Mouse (Mus musculus): ENCODE data around the gene Proca1.

The Proca1 gene

DNA sequence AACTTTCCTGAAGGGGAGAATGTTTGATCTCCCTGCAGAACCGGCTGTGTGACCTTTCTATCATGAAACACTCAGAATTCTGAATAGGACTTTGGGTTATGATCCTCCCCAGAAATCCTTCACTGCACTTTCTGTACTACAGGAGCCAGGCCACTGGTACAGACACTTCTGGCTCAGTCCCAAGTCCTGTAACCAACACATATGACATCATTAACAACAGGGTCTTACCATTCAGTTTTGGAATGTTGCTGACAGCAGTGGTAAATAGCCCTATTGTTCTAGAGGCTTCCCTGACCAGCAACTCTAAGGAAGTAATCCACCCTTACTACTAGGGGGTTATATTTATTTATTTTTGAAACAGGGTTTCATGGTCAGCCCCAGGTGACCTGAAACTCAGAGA, at the start of gene Proca1:
Gene Proca1, plus strand, starts transcription at position 280 of the 400 bp plus-strand sequence.
- DNase-seq (ENCODE audit: low read depth, low spot score): no peak

DNA sequence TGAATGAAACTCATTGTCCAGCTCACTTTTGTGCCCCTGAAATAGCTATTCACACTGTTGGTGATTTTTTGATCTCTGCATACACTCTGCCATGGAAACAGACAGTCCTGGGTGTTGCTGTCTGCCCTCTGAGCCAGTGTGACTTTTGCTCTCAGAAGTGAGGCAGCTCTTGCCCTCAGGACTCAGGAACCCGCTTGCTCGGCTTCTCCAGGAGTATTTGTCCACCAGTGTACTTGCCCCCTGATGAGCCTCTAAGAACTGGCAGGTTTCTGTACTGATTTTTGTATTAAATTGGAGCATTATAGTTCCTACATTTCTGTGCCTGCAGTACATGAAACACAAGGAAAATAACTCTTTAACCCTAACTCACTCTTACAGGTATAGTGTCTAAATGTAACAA, 49.7 kb upstream of the Proca1 start:
- no peak for DNase-seq (ENCODE audit: low read depth, low spot score)

DNA sequence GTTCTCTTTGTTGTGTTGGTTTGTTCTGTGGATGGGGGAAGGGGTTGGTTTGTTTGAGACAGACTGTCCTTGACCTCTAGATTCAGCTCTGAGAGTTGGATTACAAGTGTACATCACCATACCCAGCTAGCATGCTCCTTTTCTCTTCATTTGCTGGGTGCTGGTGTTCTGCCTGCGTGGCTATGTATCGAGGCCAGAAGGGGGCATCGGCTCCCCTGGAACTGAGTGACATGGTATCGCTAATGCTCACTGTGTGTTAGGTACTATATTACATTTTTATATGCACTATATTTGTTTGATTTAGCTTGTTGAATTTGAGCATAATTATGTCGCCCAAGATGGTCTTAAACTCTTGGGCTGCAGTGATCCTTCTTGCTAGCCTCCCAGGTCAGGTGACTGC, 47.0 kb upstream of the Proca1 start:
- DNase-seq (ENCODE audit: low read depth, low spot score): no peak

DNA sequence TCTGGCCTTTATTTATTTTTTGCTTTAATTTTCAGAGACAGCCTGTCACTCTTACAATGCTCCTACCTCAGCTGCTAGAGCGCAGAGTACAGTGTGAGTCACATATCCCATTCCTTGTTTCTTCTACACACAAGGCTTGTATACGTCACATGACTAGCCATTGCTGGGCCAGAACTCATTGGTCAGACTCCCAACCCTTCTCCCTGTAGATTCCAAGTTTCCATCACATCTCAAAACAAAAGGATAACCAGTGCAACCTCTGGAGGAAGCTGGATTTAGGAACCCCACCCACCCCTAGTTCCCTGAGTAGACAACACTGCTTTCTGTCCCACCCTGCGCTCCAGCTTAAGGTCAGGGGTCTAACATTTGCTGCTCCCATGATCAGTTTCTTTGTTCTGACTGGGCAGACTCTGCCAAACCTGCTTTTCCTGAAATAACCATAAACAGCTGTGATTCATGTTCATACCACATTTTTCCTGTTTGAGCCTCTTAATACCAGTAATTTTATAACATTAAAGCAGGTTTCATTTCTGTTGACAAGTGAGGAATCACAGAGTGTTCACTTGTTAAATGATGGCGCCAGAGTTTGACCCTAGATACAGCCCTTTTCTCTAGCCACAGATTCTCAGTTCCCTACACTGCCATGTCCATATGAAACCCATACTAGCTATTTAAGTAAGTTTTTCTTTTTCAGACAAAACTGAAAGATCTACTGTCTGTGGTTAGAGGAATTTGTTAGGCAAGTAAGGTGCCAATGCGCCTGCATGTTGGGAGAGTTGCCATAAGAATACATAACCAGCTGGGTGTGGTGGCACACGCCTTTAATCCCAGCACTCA, 46.3 kb upstream of the Proca1 start:
- DNase-seq (ENCODE audit: low read depth, low spot score): no peak

DNA sequence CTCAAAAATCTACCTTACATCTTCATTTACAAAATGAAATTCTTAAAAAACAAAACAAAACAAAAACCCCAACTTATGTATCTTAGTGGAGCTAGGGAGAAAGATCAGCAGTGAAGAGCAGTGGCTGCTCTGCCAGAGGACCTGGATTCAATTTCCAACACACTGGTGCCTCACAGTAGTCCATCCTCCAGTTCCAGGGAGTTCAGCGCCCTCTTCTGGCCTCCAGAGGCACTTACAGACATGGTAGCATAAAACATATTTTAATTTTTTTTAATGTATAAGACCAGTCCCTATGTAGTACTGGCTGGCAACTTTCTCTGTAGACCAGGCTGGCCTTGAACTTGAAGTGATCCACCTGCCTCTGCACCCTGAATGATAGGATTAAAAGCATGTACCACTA, 42.0 kb upstream of the Proca1 start:
- DNase-seq (ENCODE audit: low read depth, low spot score): peak; percentile 58

DNA sequence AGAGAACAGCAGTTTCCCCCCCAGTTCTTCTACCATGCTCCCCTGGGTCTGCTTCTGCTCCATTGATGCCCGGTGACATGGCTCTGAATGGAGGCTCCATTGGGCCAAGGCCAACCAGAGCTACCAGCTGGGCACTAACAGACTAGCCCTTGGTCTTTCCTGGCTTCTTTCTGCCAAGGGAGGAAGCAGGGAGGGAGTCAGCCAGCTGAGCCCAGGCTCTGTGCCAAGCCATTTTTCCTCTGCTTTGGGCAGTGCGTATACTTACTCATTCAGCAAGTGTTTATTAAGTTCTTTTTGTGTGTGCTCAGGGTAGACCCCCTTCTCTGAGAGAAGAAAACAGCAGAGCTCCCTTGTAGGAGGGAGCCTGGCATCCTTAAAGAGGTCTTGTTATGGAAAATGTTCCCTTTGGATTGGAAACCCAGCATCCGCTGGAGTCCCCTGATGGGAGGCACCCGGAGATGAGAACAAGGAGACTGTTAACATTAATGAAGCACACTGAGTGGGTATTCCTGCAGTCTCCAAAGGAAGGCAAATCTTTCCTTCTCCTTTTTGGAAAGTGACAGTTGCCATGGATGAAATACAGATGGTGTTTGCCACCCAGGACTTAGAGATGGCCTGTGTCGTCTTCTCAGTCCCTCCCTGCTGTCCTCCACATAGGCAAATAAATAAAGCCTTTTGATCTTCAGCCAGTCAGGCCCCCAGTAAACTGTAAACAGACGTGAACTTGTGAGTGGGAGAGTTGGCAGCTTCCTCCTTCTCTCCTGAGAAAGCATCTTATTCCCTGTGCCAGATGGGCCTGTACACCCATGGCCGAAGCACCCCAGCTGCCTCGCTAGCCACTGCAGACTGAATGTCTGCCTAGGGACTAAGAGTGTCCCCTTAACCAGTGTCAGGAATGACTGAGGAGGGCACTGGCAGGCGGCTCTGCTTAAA, 40.6 kb upstream of the Proca1 start:
- DNase-seq (ENCODE audit: low read depth, low spot score): no peak

DNA sequence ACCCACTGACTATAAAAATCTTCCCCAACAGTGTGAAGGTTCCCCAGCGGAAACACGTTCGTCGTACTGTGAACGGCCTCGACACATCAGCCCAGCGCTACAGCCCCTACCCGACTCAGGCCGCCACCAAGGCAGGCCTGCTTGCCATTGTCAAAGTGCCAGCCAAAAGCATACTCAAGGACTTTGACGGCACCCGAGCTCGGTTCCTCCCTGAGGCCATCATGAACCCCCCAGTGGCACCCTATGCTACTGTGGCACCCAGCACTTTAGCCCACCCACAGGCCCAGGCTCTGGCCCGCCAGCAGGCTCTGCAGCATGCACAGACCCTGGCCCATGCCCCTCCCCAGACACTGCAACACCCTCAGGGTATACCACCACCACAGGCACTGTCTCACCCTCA, 39.4 kb upstream of the Proca1 start:
- DNase-seq (ENCODE audit: low read depth, low spot score): no peak

DNA sequence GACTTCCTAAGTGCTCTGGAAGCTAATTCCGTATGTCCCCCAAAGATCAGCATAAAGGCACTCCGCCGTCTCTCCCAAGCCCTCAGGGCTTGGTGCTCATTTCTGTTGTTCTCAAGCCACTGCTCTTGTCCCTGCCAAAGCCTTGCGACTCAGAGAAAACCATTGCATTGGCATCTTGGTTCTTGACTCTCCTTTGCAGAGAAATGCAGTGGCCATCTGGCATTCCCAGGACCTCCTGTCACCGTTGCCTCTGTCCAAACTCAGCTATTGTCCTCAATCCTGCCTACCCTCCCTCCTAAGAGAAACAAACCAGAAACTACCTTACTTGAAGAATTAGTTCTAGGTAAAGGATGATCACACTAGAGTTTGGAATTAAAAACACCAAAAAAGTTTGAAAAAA, 37.5 kb upstream of the Proca1 start:
- no peak for DNase-seq (ENCODE audit: low read depth, low spot score)

DNA sequence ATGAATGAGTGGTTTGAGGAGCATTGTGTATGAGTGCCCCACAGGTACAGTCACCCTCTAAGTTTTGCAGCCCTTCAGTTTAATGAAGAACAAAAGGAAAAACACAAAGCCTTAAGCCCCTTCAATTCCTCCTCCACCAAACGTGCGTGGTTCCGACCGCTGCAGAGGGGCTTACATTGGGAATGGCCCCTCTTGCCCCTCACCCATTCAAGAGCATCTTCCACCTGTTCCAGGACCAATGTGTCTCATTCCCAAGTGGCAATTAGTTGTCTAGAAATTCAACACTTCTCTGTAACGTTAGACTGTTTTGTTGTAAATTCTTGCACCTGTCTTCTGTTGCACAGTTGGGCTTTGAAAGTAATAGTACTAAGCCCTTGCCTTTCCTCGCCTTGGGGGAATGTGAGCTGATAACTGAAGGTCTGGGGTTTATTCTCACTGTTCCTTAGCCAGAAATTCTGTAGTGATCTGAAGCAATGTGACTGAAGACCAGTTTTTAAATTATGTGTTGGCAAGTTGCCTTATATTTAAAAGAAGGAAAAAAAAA, 37.0 kb upstream of the Proca1 start:
- no peak for DNase-seq (ENCODE audit: low read depth, low spot score)

DNA sequence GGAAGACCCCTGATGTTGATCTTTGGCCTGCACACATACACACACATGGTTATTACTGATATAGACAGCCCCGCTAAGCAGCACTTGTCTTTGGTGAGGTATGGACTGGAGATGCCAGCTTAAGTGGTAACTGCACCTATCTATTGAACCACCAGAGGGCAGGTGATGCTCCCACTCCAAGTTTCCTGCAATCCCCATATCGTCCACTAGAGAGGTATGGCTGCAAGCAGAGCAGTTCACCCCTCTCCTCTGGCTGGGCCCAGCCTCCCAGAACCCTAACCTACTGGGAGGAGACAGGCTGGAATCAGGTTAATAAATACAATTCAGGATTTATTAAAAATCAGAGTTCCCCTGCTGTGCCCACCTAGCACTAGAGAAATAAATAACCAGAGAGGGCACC, 34.1 kb upstream of the Proca1 start:
- peak; percentile 93 for DNase-seq (ENCODE audit: low read depth, low spot score)

DNA sequence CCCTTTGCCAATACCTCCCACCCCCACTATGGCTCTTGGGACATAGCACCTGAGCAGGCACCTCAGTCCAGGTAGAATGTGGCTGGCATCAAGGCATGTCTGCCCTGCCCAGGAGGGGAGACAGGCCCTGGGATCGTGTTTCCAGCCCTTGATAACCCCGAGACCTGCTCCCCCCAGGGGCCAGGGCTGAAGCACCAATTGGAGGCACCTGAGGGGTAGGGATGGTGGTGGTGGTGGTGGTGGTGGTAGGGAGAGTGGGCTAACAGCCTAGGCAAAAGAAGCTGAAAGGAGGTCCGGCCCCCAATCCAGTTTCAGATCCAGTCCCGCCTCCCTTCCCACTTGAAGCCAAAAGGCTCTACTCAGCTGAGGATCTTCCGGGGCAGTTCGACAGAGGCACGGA, 33.6 kb upstream of the Proca1 start:
- DNase-seq (ENCODE audit: low read depth, low spot score): no peak

DNA sequence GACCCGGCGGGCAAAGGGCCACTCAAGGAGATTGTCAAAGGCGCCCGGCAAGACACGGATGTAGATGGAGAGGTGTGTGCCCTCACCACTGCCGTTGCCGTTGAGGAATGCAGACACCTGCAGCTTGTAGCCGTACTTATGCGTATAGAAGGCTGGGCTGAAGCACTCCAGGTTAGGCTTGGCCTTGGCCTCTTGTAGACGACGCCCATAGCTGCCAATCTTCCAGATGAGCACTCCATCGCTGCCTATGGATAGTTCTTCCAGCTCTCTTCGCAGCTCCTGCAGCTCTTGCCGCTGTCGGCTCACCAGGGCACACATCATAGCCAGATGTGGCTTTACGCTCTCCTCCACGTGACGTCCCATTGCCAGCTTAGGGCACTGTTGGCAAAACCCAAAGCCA, 33.0 kb upstream of the Proca1 start:
- DNase-seq (ENCODE audit: low read depth, low spot score): no peak

DNA sequence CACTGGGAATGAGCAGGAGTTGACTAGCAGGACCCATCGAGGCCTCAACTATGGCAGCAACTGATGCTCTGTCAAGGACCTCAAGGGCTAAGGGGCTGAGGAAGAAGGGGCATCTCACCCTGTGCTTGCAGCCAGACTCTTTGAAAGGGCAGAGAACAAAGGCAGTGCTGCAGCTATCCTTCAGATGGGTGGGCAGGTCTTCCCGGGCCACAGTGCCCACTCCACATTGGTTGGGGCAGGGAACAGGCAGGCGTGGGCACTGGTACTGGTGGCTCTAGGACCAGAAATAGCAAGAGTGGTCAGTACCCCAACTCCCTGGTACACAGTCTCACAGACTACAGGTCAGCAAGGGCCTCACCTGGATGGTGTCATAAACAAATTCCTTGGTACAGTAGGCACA, 32.5 kb upstream of the Proca1 start:
- DNase-seq (ENCODE audit: low read depth, low spot score): no peak

DNA sequence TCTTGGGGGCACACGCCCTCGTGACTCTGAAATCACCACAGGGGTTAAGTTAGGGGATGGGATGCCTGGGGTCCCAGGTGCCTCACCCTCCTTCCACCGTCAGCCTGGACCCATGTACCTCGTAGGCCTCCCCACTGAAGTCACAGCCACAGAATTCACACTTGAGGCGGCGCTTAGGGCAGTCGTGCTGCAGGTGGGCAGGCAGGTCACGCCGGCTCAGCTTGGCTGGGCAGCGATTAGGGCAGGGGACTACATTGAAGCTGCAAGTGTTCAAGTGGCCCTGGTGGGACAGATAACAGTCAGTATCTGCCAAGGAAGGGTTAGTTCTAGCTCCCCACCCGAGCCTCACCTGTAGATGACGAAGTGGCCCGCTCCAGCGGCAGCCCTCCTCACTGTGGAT, 32.0 kb upstream of the Proca1 start:
- DNase-seq (ENCODE audit: low read depth, low spot score): no peak

DNA sequence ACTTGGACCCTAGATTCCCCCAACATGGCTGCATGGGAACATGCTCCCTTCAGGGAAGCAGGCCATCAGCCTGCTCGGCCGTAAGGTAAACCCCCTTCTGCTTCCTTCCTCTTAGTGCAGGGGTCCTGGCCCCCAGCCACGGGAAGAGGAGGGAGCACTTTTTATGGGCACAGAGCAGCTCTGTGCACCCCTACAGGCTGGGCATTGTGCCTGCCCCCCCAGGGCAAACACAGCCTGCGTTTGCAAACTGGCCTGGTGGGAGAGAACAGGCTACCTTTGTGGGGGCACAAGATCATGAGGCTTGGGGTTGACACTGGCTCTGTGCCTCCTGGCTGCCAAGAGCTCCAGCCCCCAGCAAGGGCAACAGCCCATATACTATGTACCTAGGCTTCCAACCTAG, 31.2 kb upstream of the Proca1 start:
- no peak for DNase-seq (ENCODE audit: low read depth, low spot score)

DNA sequence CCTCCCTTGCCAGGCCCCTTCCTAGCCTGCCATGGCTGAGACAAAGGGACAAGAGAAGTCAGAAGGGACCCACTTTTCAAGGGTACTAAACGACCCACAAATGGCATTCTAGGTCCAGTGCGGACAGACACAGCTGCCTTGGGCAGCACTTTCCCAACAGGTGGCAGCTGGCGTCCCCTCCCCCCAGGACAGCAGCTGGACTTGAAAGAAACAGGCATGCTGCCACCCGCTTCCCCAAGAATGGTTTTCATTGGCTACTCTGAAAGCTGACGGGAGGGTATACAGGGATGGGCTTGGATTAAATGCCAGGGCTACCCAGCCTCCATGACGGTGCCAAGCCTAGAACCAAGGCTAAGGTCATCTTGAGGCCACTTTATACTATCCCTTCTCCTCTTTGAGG, 30.7 kb upstream of the Proca1 start:
- DNase-seq (ENCODE audit: low read depth, low spot score): no peak

DNA sequence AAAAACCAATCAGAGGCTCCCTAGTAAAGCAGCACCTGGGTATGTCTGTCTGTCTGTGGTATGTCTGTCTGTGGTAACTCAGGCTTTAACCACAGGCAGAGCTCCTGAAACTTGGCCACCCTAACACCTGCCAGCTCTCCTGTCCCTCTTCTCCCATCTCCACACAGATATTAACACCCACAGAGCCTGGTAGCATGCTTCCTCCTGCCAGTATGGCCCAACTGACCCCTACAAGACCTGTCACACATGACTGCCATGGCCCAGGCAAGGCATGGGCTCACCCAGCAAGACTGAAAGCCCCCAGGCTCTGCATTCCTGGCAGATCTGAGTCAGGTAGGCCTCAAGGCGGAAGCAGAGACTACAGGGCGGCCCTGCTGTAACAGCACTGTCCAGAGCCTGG, 30.1 kb upstream of the Proca1 start:
- no peak for DNase-seq (ENCODE audit: low read depth, low spot score)

DNA sequence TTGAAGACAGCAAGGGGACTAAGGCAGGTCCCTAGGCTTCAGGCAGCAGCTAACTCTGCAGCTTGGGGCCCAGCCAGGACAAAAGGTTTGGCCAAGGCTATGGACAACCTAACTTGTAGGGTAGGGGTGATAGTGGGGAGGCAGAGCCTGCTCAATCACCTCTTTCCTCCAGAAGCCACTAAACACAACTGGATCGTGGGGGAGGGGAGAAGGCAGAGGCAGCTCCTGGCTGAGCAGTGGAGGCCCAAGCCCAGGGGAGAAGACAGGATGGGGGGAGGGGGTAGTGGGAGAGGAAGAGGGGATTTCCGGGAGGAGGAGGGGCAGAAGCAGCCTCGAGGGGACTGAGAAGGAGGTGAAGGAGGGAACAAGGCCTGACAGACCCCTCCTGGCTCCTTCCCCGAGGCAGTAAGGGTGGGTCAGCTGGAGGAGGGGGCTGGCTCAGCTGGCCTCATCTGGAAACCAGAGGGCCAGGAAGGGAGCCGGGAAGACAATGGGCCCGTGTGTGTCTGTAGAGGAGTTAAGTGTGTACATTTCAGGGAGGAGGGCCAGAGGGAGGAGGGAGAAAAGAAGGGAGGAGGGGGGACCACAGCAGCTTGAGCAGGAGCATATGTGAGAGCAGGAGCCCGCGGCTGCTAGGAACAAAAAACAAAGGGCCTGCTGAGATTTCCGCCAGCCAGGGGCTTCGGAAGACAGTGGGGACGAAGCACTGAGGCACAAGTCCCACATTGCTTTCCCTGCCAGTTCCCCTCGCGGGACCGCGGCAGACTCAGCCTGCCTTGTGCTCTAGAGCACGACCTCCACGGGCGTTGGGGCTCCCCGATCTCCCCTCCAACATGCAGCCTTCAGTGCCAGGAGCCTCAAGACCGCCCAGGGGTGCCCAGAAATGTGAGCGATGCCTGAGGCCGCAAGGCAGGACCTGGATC, 29.2 kb upstream of the Proca1 start:
- peak; percentile 91 for DNase-seq (ENCODE audit: low read depth, low spot score)

DNA sequence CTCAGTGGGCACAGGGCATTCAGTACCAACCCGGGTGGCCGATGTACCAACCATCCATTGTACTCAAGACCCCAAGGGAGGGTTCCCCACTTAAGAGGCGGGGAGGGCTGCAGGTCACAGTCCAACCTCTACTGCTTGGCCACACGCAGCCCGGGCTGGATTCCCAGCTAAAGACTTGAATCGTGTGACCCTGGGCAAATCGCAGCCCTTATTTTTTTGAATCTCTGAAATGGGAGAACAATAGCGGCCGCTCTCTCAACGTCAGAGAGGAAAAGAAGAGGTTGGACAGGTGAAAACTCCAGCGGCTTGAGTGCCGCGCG, 28.6 kb upstream of the Proca1 start:
- no peak for DNase-seq (ENCODE audit: low read depth, low spot score)

DNA sequence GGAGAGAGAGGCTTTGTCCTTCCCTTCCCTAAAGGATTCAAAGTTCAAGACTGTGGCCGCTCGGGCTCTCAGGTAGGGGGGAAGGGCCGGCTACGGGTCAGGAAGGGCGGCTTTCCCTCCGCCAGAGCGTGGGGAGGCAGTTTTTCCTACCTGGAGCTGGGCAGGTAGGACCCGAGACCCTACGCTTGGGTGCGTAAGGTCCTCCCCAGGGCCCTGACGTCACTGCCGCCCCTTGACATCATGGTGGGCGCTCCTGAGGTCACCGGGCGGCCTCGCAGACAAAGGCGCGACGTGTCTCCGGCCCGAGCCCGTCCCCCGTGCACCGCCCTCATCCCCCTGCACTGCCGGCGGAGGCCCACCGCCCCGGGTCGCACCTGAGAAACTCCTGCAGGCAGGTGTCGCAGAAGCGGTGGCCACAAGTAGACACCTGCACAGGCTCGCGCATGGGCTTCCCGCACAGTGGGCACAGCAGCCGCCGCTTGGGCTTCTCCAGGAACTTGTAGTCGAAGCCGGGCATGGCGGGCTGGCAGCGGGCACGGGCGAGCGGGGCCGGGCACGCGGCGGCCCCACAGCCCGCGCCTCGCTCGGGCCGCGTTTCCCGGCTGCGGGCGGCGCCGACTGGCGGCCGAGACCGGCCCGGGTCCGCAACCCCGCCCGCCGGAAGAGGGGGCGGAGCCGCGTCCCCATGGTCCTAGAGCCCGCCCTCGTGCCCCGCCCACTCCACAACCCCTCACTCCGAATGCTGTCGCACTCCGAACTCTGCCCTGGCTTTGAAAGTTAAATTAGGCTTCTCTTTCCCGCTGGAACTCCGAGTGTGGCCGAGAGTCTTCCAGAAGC, 28.1 kb upstream of the Proca1 start, which contains the start of gene Traf4:
Gene Traf4, minus strand, starts transcription at position 666 of the 837 bp plus-strand sequence.
- DNase-seq (ENCODE audit: low read depth, low spot score): peak; percentile 91

DNA sequence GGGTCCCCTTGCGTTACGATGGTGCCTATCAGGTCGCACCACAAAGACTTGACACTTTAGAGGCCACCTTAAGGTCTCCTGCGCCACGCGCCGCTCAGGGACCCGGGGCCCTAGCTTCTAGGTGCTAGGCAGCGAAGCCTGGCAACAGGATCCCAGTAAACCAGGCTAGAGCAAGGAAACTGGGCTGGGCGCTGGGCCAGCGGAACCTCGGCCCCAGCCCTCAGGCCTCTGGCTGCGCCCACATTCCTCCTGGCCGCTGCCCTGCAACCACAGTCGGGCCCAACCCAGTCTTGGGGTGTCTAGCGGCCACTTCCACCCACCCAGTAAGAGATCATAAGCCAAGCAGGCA, 27.5 kb upstream of the Proca1 start:
- DNase-seq (ENCODE audit: low read depth, low spot score): no peak
